Mouse (Mus musculus): Measurements from ENCODE around the gene Umad1.
A peak's percentile ranks its signal among the peaks of the same experiment; 100 is the strongest.

Umad1 gene

DNA sequence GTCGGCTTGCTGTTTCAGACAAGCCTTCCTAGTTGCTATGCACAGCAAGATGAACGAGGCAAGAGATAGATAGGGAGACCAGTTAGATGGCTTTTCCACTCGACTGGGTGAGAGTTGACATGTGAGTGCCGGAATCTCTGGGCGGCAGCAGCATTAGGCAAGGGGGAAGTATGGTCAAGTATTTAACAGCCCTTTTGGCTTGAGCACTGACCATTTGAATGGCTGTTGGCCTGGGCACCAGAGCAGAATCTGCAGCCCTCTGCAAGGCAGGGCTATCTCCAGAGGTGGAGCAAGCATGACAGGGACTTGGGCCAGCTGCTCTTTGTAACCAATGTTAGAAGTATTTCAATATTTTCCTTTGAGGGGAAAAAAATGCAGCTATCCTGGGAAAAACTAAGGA, 213.8 kb downstream of the Umad1 start:
- no peak for DNase-seq (ENCODE audit: low read depth in 2 of 2, low spot score in 2 of 2)

DNA sequence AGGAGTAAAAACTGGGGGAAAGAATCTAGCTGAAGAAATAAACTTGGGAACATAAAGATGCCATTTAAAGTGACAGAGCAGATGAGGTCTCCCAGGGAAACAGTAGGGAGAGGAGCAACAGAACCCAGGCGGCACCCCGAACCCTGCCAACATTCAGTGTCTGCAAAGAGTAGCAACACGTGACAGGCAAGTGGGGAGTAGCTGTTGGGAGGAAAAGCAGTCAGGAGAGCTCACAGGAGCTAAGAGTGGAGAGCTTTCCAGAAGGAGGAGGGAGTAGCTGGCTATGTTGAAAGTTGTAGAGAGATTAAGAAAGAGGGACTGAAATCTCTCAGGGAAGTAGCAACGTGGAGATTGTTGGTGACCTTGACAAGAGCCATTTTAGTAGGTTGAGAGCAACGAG, 214.4 kb downstream of the Umad1 start:
- DNase-seq (ENCODE audit: low read depth in 2 of 2, low spot score in 2 of 2), result no peak

DNA sequence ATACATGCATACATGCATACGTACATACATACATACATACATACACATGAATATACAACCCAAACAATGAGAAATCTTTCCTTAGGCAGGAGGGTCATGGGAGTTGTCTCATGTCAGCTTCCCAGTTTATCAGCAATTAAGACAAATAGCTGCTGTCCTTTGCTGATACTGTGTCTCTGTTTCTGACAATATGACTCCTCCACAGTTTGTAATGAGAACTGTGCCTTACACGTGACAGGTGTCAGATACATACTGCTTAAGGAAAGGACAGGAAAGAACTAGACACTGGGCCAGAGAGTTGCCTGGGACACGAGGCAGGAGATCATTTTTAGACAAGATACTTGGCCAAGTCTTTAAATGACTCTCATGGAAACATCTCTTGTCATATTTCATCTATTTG, 215.2 kb downstream of the Umad1 start:
- DNase-seq (ENCODE audit: low read depth in 2 of 2, low spot score in 2 of 2), result no peak

DNA sequence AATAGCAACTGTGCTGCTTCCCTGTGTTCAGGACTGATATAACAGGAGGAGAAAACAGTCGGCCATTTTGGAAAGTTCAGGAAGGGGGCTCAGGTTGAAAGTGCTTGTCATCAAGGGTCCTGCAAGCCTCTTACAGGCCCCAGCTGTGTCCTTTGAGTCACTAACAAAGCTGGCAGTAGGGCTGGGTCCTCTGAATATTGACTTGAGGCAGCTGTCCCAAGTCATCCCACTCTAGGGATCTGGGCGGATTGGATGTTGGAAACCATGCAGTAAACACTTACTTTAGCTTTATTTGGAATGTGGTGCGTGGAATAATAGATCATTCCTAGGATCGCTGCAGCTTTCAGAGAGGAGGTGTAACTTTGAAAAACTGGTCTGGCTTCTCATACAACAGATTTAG, 215.7 kb downstream of the Umad1 start:
- no peak for DNase-seq (ENCODE audit: low read depth in 2 of 2, low spot score in 2 of 2)

DNA sequence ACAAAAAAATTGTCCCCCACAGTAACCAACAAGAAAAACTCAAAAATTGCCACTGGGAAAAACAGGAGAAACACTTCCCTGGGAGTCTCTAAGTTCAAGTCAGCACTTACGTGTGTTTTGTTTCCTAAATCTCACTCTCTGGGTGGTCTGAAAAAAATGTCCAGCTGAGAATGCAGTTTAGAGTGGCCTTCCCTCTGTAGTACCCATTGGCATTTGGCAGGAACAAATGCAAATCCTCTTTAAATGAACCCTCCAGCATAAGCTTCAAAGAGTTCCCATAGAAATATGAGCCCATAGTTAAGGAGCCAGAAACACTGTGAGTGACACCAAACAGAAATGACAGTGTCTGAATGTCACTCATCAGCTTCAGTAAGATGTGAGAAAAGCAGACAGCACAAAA, 220.1 kb downstream of the Umad1 start:
- DNase-seq (ENCODE audit: low read depth in 2 of 2, low spot score in 2 of 2), result no peak

DNA sequence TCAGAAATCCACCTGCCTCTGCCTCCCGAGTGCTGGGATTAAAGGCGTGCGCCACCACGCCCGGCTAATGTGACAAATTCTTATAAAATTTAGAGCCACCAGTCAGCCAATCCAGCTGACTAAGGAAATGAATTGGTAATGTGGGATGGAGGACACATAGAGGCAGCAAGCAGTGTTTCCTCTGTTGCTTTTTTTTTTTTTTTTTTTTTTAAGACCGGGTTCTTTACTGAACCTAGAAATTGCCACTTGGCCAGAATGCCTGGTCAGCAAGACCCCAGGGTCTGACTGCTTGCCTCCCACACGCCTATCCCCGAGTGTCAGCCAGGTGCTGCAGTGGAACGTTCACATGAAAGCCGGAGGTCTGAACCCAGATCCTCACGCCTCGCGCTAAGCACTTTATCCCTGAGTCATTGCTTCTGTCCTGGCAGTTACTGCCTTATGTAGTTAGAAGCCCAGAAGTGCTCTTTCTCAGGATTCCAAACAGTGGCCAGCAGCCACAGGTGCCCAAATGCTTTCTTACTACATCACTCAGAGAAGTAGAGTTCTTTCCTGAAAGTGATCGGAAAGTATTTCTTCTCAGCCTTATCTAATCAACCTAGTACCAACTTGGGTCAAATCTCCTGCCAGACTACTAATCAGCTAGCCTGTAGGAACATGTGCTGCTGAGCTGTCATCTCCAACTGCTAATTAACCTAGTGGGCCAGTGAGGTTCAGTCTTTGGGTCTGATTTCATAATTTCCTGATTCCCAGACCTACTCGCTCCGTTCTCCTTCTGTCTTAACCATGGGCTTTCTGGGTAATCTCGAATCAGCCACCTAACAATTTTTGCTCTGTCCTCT, 225.6 kb downstream of the Umad1 start:
- DNase-seq (ENCODE audit: low read depth in 2 of 2, low spot score in 2 of 2), result peak in 1 of 2 experiments; percentile 6

DNA sequence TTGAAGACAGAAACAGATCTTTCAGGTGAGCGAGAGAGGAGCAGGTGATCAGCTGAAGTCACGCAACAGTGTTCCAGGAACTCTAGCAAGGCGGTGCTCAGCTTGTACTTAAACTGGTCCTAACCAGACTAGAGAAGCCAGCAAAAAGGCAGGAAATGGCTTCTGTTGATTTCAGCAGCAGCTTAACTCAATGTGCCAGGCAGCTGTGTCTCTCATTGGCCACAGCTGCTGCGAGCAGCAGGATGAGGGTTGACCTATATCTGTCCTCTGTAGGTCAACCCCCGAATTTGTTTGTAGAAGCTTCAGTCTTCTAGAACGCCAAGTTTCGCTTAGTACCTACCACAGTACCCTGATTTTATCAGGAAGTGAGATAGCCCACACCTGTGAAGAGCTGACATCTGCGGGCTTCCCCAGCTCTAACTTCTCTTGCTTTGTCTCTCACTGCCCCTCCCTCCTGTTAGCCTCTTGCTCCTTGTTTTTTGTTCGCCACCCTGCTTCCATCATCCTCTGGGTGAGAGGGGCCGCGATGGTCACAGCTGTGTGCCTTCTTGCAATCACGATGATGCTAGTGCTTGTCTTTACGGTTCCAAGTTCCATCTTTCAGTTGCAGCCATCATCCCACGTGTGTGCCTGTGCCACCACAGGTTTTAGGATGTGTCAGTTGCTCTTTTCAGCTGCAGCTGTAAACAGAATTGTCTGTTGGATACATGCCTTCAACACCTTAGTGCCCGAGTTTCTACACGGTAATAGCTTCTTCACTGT, 226.5 kb downstream of the Umad1 start:
- peak; percentile 70 to 72 for DNase-seq (ENCODE audit: low read depth in 2 of 2, low spot score in 2 of 2)

DNA sequence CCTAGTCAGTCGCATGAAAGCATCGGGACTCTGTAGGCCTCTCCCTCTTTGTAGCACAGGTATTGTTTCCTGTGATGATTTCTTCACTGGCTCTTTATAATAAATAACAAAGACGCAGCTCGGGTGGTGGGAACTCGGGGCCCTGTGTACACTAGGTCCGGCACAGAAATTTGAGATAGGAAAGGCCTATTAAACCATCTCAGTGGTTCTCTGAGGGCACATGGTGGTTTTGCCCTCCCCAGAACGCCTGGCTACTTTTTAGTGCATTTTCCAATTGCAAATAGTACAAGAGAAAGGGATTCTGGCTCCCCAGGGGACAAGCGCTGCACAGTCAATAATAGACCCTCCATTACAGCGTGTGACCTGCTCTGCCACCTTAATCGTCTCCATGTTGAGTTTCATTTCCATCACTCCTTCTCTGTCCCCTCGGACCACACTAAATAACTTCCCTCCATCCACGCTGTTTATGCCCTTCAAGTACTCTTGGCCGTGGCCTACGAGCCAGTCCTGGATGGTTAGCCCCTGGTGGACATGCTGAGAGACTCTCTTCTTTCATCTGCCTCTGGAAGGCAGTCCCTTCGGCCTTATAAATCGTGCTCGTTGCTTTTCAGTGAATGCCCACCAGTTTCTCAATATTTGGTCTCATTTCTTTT, 227.4 kb downstream of the Umad1 start:
- no peak for DNase-seq (ENCODE audit: low read depth in 2 of 2, low spot score in 2 of 2)

DNA sequence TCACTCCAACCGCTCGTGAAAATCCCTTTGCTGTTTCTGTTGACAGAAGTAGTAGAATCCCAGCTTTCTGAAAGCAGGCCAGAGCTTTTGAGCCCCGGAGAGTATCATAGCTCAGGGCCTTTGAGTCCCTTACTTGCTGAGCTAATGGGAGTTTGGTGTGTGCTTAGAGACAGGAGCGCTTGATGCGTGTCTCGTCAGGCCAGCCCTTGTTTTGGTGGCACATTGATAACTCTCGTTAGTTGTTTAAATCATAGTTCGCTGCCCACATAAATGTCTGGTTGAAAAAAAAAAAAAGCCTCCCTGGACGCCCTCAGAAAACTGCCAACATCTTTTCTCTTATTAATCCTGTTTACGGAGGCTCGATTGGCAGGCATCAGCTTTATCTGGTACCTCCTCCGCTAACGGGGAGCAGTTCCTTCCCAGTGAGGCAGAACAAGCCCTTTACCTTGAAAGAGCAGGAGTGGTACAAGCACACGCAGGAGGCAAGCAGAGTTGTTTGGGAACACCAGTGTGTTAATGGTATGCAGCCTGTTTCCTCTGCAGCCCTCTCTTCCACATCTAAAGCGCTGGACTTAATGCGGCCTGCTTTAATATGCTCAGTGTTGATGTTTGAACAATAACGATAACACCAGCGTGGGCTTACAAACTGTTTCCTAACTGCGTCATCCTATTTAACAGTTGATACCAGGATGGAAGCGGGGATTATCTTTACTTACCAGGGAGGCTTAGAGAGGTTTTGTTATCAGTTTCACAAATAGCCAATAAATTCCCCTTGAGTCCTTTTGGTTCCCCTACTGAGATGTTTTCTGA, 228.2 kb downstream of the Umad1 start:
- DNase-seq (ENCODE audit: low read depth in 2 of 2, low spot score in 2 of 2), result no peak

DNA sequence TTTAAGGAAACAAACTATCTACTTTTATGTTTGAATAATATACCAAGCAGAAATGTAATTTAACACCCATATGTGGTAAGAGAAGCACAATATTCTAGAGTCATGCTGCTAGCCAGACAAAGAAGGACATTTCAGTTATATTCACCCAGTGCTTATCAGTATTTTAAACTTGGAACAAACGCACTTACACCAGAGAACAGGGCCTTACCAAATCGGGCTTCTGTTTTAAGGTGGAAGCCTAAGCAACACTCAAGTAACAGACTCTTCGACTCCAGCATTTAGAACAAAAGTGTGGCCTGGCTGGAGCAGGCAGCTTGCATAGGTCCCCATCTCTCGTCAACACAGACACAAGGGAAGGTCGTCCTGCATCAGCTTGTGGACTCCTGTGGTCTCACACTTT, 229.2 kb downstream of the Umad1 start:
- no peak for DNase-seq (ENCODE audit: low read depth in 2 of 2, low spot score in 2 of 2)

DNA sequence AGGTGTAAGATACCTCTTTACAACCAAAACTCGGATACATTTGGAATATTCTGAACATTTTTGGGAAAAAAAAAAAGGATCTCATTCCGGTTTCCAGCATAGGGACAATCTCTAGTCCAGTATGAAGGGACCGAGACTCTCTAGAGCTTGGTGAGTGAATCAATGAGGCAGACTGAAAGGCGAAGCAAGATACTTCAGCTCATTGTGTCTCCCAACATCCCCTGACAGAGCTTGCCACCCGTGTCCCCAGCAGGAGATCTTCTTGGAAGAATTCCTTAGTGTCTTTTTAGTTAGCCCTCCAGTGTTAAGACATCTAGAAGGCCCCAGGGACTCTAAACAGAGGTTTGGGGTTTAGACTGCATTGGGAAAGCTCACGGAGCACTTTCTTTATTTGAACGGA, 230.2 kb downstream of the Umad1 start:
- no peak for DNase-seq (ENCODE audit: low read depth in 2 of 2, low spot score in 2 of 2)

DNA sequence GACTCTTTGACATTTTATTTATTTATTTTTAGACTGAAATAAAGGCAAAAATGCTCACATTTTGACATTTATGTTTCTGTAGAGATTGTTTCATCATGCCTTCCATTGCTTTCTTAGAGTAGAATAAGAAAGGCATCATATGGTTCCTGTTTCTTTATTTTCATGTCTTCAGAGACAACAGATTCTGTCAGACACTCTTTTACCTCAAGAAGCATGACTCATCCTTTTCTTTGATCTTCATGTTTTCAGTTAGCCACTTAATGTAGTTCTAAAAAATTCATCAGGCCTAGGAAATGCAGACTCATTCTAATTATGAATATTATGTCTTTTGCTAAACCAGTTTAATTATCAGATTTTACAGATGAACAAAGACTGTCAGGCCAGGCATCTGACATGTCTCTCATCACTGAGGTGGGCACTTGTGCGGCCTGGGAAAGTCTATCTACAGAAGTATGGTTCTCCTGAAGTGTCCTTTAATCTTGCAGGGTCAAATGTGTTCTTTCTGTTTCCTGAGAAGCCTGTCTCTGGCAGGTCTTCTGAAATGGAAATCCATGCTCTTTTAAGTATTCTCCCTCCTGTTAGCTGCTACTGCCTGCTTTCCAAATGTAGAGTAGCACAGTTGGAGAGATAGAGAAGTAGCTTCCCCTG, 231.0 kb downstream of the Umad1 start:
- DNase-seq (ENCODE audit: low read depth in 2 of 2, low spot score in 2 of 2), result no peak

DNA sequence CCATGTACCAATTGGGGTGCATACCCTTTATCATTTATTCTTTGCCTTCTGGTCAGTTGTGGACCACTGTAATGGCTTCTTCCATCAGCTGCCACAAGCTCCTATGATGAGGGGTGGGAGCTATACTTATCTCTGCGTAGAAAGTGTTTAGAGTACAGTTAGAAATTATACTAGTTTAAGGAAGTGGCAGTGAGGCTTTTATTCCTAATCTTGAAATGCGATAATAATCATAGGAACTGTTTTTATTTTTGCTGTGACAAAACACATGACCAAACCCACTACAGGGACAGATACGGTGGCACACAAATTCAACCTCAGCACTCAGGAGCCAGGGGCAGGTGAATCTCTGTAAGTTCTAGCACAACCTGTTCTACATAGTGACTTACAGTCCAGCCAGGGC, 233.2 kb downstream of the Umad1 start:
- no peak for DNase-seq (ENCODE audit: low read depth in 2 of 2, low spot score in 2 of 2)

DNA sequence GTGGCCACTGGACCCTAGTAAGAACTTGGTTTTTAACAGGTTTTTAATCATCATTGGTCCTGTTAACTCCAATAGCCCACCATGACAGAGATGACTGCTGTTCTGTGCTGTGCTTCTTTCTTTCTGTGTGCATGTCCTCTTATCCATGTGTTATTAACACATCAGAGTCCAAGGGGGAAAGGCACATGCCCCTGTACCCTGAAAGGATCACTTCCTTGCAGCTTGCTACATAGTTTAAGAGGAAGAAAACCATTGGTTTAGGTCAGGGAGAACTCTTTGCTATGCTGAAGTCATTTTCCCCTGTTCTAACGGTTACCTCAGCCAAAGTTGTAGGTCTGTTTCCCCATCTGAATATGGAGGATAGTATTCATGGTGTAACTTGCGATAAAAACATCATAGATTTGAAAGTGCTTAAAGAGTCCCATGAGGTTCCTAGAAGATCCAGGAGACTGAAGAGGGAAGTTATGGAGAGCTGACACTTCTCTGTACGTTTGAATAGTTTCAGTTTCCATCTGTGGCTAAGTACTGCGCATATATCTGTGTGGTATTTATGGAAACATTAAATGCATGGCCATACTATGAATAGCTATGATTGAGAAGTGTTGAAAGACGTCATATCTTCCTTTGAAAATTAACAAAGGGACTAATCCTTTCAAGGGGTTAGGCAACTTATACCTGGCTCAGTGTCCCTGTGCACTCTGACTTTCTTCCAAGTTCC, 236.2 kb downstream of the Umad1 start:
- DNase-seq (ENCODE audit: low read depth in 2 of 2, low spot score in 2 of 2), result no peak

DNA sequence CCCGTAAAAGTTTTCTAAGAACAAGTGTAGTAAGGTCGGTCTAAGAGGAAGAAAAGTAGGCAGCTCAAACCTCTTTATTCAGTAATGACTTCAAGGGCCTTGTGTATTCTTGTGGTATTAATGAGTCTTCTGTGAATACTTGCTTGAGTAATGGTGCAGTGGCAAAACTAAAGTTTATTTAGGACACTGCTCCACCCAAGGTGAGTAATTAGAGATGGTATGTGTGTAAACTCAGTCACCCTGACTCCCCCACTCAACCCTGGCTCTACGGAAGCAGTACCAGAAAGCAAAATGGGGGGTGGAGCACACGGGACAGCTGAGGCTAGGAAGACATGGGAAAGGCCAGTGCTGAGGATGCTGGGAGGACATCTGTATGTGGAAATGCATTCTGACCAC, 236.7 kb downstream of the Umad1 start:
- DNase-seq (ENCODE audit: low read depth in 2 of 2, low spot score in 2 of 2), result no peak

DNA sequence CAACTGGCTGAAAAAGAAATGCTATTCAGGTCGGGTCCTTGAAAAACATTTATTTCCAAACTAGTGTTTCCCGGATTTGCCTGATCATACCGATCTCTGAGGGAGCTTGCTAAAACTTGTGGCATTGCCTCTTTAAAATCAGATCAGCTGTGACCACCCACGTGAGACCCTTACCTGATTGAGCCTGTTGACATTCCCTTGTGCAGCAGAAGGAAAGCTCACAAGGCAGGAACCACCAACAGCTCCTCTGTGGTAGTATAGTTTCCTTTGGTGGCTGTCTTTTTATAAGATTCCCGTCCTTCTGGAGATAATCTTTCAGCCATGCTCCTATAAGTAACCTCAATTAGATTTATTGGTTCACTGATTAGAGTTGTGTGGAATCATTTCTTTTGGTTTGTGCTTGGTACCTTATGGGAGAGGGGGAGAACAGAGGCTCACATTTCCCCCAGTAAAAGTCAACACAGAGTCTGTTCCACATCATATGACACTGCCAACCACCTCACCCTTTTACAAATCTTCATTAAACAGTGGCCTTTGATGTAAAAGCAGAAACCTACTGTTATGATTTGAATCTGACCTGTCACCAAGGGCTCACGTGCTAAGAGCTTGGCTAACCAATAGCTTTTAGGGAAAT, 238.3 kb downstream of the Umad1 start:
- no peak for DNase-seq (ENCODE audit: low read depth in 2 of 2, low spot score in 2 of 2)

DNA sequence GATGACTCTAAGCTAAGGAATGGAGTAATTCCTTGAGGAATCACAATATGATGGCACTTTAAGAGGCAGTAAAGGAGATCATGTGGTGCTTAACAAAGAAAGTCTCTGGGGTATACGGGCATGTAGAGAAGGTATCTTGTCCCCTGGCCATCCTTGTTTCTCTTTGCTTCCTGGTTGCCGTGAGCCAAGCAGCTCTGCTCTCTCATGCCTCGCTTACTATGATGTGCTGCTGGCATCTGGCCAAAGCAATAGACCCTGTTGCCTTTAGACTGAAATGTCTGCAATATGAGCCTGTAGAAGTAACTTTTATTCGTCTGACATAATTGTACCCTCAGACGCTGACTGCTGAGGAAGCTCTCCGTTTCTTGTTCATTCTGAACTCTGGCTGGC, 238.8 kb downstream of the Umad1 start:
- no peak for DNase-seq (ENCODE audit: low read depth in 2 of 2, low spot score in 2 of 2)

DNA sequence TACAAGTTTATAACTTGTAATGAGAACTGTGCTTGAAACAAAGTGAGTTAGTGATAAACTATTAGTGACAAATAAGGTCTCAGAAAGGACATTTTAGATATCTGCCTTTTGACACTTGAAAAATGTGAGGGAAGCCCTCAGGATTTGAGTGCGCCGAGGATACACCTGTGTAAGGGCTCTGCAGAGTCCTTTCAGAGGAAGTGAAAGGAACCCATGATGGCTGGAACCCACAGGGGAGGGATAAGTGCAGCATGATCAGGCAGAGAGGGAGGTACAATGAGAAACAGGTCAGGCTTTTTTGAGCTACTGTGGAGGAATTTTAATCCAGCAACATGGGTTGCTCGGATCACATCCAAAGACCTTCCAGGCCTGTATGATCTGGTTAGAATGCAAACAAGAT, 239.9 kb downstream of the Umad1 start:
- DNase-seq (ENCODE audit: low read depth in 2 of 2, low spot score in 2 of 2), result no peak

DNA sequence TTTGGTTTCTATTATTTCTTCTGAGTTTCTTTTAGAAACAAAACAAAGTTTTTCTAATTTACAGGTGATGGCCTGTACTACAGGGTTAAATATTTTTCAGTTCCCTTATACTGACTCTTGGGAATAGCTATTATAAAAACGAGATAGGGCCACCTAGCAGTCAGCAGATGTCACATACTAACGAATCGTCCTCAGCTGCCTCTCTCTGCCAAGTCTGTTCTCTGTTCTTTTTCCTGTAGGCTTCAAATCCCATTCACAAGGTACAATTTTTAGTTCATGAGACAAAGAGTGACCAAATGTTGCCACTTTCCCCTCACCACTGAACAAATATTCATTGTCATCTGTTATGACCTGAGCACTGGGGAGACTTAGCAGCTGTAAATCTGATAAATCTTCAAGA, 244.9 kb downstream of the Umad1 start:
- DNase-seq (ENCODE audit: low read depth in 2 of 2, low spot score in 2 of 2), result no peak

All from CD8-positive naive resting alpha-beta T cell, adult 2 months (primary cell).